Mouse (Mus musculus) MN1 (cell line): ENCODE results near the gene Ccdc85b.
"Not testable (repeated sequence)": the region's sequence is repeated elsewhere in the genome, so short reads cannot be mapped to it uniquely, and the experiment has no call there.

ENCODE experiments used
- DNase-seq: peaks from one replicate; pipeline ENCODE4 v3.0.0-alpha.2; 2016; ENCODE audit warnings: low spot score

The Ccdc85b gene

DNA sequence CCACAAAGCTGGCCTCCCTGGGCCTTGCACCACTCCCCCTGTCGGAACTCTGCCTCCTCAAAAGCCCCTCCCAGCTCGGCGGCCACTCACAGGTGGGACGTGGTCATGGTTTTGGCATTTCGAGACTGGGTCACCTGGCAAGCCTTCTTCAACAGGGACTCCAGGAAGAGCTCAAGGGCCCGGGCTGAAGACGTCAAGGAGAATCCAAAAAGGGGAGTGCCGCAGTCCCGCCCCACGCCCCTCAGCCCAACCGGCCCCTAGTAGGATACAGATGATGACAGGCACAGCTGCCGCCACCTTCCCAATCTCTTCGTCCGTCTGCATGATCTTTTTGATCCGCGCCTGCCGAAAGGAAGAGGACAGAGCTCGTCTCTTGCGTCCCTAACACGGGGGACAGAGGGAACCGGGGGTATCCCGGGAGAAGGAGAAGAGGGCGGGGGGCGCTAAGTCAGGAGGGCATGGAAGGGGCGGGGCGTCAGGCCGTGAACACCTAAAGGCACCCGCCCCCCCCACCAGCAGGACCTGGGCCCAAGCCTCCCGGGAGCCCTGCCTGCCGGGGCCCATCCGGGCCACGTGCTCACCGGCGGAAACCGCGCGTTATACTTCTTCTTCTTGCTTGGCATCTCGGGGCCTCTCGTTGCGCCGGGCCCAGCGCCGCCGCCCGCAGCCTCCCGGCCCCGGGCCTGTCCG is 33.5 kb downstream of the Ccdc85b start:
- peak; percentile 59 for DNase-seq

DNA sequence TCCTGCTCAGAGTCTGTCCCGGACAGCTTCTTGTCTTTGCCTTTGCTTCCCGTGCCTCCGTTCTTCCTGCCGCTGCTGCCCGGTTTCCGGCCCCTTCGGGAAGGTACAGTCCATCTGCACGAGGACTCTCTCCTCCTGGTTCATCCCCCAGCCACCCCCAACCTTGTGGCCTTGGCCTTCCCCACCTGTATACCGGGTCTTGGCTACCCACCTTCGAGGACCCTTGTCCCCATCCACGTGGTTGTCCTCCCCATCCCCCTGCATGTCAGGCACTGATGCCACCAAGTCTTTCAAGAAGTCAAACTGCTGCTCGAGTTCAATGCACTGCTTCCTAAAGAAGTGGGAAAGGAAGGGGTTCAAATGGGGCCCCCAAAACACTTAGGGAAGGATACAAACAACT is 34.1 kb downstream of the Ccdc85b start:
- DNase-seq, result no peak

DNA sequence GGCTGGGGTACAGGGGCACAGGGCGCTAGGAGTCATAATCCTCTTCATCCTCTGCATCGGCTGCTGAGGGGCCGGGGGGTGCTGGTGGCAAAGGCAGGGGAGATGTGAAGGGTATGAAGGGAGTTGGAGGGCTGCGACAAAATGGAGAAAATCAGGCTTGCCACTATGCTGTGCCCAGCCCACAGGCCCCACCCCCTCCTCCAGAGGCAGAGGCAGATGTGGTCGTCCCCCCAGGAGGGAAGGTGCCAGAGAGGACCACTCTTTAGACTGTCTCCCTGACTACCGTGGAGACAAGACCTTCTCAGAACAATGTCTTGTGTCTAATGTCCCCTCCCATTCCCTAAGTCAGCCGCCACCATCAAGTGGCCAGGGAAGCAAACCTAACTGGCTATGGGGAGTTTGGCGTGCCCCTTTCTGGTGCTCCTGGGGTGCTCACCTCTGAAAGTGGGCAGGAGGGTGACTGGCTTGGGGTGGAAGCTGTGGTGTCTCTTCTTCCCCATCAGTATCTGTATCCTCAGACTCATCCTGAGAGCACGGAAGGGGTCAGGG is 34.7 kb downstream of the Ccdc85b start:
- DNase-seq, result no peak

DNA sequence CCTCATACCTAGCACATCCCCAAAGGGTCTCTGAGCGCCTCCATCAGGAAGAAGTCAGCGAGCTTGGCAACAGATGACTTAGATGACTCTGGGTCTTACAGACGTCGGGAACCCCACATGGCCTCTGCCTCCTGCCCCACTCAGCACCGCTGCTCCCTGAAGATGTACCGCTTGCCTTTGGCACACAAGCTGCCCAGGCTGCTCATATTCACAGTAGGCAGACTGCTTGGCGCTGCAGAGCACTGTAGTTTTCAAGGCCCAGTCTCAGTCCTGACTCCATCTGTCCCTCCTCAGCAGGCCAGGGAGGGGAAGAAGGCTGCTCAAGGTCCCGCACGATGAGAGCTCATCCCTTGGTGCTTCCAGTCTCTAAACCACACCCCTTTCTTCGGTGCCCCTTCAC is 35.4 kb downstream of the Ccdc85b start:
- no peak for DNase-seq

DNA sequence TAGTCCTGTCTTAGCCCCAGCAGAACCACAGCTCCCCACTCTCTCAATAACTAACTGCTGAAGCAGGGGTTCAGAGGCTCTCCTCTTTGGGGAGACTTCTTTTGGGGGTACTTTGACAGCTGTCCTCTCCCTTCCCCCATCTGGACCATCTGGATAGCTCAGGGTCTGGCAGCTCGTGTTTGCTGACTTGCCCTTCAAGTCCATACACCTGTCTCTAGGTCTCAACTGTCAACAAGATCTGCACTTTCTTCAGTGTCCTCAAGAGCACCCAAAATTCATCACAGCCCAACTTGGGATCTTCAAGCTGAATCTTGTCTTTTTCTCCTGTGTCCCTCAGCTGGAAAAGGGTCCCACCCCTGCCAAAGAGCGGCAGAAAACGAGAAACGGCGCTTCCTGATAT is 35.9 kb downstream of the Ccdc85b start:
- no peak for DNase-seq

DNA sequence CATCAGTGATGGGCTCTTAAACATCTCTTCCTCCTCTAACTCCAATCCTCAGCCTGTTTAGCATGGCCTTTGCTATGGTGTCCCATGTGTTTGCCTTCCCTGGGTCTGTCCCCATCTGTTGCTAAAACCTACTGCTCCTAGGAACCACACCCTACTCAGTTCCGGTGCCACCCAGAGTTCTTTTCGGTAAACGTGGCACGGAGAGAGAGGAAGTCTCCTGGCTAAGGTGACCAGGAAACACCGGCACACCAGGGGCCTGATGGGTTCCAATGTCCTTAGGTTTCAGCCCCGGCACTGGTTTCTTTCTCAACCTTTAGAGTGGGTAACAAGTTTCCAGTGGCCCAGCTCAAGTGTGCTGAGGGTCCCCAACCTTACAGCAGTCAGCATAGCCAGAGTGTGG is 37.1 kb downstream of the Ccdc85b start:
- DNase-seq, result no peak

DNA sequence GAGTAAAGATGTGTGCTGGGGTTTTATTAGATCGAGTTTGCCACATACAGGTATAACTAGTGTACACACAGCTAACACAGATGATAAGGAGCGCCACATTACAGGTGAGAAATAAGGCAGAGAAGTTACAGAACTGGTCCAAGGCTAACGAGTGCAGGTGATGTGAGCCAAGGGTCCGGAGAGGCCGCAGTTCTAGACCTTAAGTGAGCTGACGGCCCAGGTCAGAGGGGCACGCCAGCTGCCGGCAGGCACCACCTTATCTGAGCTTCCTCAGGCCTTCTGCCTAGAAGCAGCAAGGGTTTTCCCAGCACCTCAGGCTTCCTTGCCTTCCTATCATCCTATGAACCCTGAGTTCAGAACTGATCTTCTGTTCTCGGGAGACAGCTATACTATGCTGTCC is 38.1 kb downstream of the Ccdc85b start:
- DNase-seq, result no peak

DNA sequence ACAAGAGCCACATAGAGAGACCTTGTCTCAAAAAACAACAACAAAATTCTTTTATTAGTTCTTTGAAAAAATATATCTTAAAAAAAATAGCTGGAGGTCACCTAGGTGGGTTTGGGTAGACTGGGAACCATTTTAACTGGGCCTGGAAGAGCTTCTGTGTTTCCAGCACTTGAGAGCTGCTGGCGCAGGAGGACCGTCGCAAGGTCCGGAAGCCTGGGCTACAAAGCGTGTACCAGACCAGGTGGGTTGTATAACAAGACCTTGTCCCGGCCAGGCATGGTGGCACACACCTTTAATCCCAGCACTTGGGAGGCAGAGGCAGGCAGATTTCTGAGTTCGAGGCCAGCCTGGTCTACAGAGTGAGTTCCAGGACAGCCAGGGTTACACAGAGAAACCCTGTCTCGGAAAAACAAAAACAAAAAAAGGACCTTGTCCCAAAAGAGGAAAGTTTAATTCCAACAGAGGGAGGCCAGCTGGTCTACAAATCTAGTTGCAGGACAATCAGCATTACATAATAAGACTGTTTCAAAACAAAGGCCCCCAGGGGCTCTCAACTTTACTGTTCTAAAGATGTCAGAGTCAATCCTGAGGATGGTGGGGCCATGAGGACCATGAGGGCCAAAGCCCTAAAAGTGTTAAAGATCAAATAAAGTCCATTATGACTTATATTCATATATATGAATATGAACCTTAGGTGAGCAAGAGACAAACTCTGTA is 38.8 kb downstream of the Ccdc85b start:
- DNase-seq, result no peak

DNA sequence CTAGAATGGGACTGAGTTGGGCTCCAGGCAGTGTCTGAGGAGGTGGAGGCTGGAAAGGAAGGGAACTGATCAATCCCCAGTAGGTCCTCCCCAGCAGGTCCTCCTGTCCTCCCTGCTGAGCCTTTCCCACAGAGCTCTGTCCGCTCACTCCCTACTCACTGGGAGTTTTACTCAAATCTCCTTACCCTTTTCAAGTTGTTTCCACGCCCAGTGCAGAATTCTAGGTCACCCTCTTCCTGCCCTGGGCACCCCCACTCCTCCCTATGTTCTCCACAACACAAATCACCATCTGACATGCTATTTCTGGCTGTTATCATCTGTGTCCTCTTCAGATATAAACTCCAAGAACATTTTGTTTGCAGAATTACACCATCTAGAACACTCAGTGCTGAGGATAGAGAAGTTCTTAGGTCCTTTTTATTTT is 43.1 kb downstream of the Ccdc85b start:
- DNase-seq, result no peak

DNA sequence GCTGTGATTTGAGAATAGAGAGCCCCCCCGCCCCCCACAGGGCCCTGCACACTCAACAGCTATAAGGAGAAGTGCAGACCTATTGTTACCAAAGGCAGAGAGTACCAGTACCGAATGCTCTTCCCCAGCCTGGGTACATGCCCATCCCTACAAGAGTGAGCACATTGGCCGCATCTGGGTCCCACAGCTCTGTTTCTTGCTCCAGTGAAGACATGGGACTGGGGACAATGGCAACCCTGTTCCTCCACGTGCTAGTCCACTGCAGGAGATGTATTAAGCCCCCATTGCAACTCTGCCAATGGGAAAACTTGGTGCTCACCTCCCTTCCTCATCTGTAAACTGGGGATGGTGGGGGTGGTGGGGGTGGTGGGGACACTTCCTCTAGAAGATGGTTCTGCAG is 43.9 kb downstream of the Ccdc85b start:
- no peak for DNase-seq

DNA sequence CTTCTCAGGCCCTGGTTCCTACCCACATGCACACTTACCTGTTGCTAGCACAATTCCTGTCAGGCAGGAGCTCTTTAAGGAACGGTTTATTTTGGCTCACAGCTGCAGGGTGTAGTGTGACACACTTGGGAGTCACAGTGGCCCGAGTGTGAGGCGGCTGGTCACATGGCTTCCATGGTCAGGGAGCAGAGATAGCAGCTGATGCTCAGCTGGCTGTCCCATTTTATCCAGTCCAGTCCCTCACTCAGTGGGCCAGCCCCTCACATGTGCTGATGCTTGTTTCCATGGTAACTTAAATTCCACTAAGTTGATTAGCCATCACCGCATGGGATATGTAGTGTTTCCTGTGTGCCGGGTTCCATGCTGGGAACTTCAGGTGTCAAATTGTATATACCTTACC is 45.7 kb downstream of the Ccdc85b start:
- DNase-seq, result no peak

DNA sequence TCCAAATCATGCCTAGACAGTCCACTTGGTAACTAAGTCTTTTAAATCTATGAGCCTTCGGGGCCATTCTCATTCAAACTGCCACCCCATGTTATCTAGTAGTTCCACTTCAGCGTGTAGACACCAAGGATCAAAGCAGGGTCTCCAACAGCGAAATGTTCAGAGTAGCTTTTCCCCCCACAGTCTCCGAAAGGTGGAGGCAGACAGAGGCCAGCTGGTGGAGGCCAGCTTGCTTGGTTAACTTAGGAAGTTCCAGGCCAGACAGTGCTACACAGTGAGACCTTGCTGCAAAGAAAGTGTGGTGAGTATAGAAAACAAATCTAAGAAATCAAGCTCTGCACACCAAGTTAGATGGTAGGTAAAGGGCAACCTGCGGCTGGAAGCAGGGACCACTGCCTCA is 47.1 kb downstream of the Ccdc85b start:
- no peak for DNase-seq

DNA sequence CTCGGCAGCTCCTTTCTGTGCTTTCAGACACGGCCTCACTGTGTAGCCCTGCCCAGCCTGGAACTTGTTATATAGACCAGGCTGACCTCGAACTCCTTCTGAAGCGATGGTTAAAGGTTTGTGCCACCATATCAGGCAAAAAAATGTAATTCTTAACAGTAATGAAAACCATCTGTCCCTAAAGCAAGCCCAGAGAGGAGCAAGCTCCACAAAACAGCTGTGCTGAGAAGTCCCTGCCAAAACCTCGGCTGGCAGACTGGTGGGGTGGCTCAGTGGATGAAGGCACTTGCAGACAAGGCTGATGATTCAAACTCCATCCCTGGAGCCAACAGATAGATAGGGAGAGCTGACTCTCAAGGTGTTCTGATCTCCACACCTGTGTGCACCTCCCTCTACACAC is 48.6 kb downstream of the Ccdc85b start:
- no peak for DNase-seq

DNA sequence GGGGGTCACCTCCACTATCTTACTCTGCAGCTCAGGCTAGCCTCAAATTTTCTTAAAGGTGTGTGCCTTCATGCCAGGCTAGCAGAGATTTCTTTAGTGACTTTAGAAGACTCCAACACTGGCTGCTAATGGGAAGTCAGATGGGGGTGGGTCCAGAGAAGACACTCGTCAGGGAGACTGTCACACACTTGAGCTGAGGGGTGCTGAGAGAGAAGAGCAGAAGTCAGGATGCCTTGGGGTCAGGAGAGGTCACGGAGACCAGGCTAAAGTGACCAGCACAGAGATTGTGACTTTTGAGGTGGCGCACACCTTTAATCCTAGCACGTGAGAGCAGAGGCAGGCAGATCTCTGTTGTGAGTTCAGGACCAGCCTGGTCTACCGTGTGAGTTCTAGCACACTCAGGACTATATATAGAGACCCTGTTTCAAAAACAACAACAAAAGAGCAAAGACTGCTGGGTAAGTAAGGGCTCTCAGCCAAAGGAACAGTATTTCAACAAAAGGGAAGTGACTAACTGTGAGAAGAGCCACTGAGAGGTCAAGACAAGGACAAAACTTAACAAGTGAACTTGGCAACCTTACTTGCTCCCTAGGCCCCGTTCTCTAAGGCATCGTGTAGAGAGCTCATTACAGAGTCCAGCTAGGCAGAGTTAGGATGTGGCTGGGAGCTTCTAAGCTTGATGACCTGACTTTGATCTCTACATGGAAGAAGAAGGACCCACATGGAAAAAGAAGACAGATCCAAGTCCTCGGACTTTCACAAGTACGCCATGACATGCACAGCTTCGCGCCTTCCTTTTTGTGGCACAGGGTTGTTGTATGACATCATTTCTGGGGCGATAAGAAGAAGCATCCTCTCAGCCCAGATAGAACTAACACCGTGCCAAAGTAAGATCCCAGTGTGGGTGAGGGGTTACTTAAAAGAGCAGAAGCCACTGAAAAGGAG is 49.4 kb downstream of the Ccdc85b start:
- no peak for DNase-seq

DNA sequence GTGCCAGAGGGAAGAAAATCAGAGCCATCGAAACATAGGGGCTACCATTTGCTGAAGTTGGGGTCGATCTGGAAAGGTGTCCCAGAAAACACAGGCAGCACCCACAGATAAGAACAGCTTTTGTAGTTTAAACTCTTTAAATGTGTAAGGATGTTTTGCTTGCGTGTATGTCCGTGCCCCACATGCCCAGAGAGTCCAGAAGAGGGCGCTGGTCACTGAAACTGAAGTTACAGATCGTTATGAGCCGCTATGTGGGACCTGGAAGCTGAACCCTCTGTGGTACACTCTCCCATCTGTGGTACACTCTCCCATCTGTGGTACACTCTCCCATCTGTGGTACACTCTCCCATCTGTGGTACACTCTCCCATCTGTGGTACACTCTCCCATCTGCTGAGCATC is 50.6 kb downstream of the Ccdc85b start:
- no peak for DNase-seq

DNA sequence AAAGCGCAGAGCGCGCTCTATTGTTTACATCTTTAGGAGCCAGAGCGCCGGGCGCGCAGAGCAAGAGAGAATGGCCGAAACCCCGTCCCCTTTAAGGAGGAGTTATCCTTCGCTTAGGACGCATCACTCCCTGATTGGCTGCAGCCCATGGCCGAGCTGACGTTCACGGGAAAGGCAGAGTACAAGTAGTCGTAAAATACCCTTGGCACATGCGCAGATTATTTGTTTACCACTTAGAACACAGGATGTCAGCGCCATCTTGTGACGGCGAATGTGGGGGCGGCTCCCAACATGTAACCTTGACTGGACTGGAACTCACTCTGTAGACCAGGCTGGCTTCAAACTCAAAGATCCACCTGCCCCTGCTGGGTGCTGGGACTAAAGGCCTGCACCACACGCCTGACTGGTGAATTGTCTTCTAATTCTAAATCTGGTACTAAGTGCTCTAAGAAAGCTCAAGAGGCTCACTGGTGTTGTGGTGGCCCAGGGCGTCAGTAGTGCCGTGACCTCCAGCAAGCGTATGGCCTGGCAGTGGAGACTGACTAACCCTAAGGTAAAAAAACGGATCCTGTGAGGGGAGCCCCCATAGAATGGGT is 51.1 kb downstream of the Ccdc85b start:
- not testable (repeated sequence) for DNase-seq

DNA sequence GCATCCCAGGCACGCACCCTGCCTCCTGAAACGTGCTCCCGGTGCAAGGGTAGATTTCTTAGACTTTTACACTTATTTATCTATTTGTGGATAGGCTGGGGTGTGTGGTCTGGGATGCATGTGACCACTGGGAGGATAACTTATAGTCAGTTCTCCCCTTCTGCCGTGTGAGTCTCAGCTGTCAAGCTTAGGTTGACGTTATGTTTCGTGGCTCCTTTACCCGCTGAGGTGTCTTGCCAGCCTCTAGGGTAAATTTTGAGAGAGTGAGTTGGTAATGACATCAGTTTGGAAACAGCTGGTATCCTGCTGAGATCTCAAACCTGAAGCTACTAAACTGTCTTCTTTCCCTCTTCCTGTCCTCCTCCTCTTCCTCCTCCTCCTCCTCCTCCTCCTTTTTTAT is 51.8 kb downstream of the Ccdc85b start:
- no peak for DNase-seq
